Mouse (Mus musculus): ENCODE measurements around the gene Crtc3. TPM values are rescaled to one million over a fixed set of nuclear protein-coding genes. Genes with fewer than 3 reads are reported as not detected.

Gene Crtc3
- total RNA-seq, 2 experiments from 2014 or later: 16.2 to 20.1 TPM

DNA sequence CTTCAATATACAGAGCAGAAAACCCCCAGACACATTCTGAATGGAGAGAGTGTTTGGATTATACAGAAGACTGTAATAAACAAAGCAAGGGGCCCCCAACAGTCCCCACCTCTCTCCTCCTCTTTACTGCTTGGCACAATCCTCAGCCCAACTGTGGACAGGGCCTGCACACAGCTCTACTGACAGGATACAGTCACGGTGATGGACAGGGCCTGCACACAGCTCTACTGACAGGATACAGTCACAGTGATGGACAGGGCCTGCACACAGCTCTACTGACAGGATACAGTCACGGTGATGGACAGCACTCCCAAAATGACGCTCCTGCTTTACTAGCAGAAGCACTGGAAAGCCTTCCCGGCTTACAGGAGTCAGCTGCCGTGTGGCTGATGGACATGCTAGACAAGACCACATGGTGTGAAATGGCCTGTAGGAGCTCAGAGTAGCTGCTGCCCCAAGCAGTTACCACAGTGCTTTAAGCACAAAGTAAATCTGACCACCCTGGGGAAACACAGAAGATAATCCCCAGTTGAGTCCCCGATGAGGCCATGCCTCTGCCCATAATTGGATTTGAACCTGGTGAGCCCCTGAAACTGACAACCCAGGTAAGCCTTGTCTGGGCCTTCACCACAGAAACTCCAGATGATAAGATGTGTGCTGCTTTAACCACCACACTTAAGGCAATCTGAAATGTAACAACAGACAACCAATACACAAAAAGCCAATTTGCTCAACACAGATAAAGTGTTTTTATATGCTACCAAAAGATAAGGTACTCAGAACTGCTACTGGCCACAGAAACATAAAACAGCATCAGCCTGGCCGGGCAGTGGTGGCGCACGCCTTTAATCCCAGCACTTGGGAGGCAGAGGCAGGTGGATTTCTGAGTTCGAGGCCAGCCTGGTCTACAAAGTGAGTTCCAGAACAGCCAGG, 42.3 kb downstream of the Crtc3 start:
- no peak for DNase-seq
- intact Hi-C loops (cut with DNase I): no loop called here

DNA sequence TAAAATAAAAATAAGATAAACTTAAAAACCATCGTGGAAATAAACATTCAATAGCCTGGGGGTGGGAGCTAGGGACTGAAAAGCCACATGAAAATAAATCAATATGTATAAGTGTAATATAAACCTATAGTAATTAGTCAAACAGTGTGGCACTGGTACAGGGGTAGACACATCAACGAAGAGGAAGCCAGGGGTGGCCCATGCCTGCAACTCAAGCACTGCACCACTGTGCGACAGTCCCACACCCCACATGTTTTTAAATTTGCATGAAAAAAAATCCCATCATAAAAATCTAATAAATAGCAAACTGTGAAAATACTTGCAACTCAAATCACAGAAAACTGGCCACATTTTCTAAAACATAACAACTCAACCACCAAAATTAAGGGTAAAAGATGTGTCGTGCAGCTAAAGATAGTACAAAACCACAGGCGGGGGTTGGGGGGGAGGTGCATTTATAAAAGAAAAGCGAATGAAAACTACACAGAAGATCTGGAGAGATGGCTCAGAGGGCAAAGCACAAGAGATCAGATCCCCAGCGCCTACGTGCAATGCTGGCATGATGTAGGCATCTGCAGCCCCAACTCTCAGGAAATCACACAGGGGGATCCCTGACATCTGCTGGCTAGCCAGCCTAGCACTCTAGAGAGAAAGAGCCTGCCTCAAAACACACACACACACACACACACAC, 45.6 kb downstream of the Crtc3 start:
- no peak for DNase-seq
- intact Hi-C loops (cut with DNase I): loop anchor here (5.0 kb wide), 1 partner anchor 44 kb away; the partner anchor contains the start of gene Crtc3

DNA sequence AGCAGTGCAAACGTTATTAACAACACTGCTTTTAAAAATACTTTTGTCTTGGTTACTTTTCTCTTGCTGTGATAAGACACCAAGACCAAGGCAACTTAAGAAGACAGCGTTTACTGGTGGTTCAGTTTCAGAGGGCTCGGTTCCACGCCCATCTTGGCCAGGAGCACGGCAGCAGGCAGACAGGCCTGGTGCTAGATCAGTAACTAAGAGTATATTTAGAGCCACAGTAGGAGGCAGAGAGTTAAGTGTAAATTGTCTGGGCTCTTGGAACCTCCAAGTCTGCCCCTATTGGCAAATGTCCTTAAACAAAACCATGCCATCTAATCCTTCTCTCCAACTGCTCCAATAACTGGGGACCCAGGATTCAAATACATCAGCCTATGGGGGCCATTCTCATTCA, 46.1 kb downstream of the Crtc3 start:
- DNase-seq: no peak
- intact Hi-C loops (cut with DNase I): loop anchor here (5.0 kb wide), 1 partner anchor 45 kb away; the partner anchor contains the start of gene Crtc3

DNA sequence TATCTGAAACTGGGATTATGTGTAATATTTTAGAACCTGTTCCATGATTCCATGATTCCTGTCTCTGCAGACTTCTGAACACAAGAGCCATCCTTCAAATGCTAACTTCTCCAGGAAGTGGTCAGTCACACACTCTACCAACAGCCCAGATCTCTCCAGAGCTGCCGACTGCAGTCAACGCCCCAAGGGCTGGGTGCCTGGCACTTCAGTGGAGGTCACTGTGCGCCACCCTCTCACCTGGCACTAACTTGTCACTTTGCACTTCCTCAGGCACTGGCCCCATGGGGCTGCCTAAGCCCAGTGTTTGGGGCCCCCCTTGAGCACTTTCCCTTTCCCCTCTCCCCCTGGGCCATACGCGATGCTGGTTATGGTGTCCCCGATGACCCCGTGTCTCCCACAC, 46.8 kb downstream of the Crtc3 start:
- no peak for DNase-seq

DNA sequence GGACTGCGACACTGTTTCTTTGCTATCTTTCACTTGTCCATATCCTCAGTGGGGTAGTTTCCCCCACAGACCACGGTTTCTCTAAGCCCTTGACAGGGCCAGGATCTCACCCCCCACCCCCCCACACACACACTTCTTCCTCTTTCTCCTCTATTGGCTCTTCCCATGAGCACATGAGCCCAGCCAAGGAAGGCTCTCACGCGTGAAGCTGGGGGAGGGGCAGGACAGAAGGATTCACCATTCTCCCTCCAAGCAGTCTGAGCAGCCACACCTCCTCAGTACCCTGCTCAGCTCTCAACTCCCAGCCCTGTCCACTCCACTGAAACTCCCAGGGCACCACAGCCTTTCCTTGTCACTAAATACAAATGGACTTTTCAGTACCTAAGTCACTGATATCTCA, 47.2 kb downstream of the Crtc3 start:
- intact Hi-C loops (cut with DNase I): loop anchor here (5.0 kb wide), 1 partner anchor 46 kb away; the partner anchor contains the start of gene Crtc3
- DNase-seq: no peak

More for the DNA sequence above, 46.8 kb downstream of the Crtc3 start:
- intact Hi-C loops (cut with DNase I): loop anchor here (5.0 kb wide), 1 partner anchor 45 kb away; the partner anchor contains the start of gene Crtc3

DNA sequence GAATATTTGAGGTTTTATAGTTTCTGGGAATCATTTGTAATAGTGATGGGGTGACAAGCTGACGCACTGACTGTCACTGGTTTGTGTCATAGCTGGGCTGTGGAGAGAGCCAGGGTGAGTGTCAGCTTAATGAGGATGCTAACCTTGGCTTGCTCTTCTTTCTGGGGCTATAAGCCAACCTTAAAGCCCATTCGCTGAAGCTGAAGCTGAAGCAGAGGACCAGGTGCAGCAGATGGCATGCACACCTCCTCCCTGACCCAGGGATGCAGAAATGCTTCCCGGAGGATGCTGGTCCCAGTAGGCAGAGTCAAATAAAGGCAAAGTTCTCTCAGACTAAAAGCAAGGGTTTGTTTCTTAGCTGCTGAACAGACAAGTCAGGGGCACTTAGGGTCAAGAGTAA, 48.7 kb downstream of the Crtc3 start:
- intact Hi-C loops (cut with DNase I): loop anchor here (5.0 kb wide), 1 partner anchor 47 kb away; the partner anchor contains the start of gene Crtc3
- DNase-seq: no peak

DNA sequence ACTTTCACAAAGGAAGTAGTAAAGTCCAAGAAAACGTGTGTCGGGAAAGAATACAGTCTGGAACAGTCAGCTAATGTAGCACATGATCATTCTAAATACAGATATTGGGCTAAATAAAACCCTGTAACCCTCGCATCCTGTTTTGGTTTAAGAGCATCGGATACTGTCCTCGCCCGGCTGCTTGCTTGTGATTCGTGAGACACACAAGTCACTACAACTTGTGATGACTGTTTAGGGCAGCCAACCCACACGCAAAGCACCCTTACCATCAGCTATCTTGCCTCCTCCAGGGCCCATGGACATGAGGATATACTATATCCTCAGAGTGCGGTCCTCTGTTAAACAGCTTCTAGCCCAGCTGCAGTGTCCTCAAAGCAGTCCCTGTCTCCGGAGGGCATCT, 50.2 kb downstream of the Crtc3 start:
- intact Hi-C loops (cut with DNase I): no loop called here
- no peak for DNase-seq

DNA sequence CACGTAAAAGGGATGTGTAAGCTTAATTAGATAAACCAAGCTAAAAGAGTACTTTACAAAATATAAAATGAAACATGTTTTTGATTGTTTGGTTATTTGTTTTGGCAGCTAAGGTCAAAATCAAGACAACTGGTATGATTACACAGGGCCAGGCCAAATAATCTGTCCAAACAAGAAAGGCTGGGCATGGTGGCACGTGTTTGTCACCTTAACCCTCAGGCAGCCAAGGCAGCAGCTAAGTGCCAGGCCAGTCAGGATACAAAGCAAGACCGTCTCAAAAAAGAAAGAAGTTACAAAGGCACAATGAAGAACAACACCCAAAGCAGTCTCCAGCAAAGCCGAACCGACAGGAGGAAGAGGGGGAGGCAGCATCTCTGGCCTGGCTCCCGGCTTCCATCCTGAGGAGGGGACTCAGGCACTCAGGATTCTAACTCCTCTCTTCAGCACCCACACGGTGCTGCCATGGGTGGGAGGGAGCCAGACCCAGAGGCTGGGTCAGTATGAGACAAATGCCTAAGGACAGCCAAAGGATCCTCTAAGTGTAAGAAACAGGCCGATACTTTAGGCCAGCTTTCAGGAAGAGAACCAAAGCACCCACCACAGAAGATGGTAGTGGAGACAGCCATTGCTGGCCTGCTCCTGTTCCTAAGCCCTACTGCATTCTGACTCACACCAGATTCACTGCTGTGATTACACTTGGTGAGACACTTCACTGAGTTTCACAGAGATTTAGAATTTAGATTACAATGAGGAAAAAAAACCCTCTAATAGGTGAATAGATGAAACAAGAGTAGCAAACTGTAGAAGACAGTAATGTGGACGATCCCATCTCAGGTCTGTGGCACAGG, 51.5 kb downstream of the Crtc3 start:
- intact Hi-C loops (cut with DNase I): no loop called here

DNA sequence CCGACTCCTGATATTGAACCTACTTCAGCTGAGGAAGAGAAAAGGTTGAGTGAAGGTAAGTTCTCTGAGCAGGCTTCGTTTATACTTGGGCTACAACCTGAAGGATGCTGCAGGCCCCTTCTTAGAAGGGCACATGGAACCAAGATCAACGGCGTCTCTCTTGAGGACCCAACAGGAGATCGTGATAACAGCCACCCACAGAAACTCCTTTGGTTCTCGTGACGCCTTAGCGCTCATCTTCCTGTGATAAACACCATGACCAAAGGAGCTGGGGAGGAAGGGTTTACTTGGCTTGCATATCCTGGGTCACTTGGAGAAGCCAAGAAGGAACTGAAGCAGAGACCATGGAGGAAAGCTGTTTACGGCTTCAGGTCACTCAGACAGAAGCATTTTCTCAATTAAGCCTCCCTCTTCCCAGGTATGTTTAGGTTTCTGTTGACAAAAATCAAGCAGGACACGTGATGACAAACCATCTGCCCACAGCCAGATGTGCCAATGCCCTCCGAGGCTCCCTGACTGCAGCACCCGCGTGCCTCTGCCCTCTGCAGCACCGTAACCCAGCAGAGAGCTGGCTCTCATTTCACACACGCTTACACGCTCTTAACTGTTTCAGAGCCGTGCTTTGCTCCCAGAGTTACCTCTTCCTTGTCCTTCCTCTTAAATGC, 52.3 kb downstream of the Crtc3 start:
- intact Hi-C loops (cut with DNase I): no loop called here
- no peak for DNase-seq

More for the DNA sequence above, 51.5 kb downstream of the Crtc3 start:
- DNase-seq: no peak

DNA sequence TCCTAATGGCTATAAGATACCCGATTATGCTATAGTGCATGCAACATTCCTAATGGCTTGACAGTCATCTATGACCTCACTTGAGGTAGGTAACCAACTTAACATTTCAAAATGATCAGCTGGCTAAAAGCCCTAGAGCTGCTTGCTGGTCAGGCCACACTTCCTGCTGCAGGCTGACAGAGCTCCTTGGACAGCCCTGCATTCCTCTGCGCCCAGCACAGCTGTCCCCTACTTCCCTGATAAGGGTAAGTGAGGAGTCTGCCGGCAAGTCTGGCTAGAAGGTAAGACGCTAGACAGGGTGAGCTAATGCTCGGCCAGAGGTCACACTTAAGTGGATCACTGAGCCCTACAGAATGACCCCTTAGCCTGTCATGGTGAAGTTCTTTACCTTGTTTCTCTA, 52.8 kb downstream of the Crtc3 start:
- intact Hi-C loops (cut with DNase I): no loop called here
- no peak for DNase-seq

DNA sequence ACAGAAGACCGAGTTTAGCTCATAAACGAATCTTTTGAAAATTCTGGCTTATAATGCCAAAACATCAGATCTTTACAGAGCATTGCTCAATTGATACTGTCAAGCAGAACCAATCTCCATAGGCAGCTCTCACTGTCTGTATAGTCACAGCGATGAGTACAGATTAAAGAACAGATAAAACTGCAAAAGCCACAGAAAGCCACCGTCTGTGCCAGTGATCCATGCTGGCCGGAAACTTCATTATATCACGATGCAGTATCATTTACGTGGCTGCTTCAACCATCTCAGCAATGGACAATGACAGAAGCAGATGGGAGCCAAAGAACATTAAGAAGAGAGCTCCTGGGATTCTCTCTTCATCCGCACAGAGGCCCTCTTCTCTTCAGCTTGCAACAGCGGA, 53.9 kb downstream of the Crtc3 start:
- intact Hi-C loops (cut with DNase I): no loop called here
- DNase-seq: no peak

DNA sequence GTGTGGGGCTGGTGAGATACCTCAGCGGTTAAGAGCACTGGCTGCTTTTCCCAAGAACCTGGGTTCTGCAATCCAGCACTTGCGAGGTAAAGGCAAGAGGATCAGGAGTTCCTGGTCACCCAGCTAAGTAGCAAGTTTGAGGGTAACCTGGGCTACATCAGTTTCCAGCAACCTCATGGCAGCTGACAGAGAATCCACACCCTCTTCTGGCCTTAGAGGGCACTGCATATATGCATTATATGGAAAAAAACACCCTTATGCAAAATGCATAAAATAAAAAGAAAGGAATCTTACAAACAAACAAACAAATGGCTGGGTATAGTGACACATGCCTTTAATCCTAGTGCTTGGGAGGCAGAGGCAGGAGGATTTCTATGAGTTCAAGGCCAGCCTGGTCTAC, 55.0 kb downstream of the Crtc3 start:
- intact Hi-C loops (cut with DNase I): no loop called here
- no peak for DNase-seq

DNA sequence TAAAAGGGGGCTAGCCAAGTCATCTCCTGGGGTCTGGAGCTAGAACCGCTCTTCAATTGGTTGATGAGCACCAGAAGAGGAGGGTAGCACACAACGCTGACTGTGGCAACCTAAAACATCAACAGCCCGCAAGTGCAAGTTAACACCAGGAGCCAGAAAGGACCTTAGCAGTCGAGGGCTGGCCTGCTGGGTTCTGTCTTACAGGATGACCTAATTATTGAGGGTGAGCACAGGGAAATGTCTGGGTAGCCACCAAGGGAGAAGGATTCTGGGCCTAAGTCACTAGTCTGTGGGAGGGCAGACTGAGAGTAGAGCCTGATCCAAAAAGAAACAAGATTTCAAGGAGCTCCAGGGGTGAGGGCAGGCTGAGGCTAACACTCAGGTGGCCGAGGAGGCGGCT, 56.7 kb downstream of the Crtc3 start:
- no peak for DNase-seq
- intact Hi-C loops (cut with DNase I): no loop called here

DNA sequence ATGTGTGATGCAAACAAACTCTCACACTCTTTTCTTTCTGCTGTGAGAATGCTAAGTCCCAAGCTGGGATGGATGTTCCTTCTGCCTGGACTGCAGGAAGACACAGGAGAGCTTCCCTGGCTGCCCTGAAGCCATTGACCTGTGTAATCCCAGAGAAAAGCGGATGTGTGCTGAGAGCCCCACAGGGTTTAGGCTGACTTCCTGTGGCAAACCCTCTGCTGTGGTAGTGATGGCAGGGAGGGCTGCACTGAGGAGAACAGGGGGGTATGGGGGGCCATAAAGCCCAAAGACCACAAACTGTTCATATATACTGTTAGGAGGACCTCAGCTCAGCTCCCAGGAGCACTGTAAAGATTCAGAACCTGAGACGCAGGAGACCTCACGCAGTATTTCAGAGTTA, 57.3 kb downstream of the Crtc3 start:
- DNase-seq: no peak
- intact Hi-C loops (cut with DNase I): no loop called here

DNA sequence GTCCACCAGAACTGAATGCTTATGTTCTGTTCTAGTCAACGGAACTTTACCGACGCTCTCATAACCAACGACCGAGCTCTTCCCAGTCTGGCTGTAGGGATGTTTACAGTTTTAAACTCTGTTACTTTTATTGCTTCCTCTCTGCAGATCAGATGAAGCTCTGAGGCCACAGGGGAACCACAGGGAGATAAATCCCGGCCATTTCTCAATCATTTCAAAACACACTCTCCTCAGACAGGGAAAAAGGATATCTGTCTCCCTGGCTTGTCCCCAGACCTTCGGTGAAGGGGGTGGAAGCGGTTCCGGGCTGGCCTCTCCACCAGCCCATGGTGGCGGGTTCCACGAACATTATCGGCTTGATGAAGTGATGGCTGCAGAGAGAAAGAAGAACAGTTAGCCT, 59.3 kb downstream of the Crtc3 start:
- no peak for DNase-seq
- intact Hi-C loops (cut with DNase I): no loop called here

DNA sequence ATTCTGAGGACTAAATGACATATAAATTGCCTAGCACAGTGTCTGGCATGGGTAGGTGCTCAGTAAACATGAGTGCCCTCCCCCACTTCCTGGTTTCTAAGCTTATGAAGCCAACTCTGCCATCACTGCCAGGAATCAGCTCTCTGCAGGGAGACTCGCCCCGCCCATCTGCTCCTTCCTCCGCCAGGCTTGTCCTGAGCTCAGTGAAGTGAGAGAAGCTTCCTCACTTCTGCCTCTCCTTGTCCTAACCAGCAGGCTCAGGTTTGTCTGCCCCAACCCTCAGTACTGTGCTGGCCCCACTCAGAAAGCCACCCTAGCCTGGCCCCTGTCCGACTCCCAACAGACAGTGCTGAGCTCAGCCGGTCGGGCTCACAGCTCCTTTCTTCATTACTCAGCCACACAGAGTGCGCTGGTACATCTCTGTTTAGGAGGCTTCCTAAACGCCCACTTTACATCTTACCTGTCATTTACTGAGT, 59.9 kb downstream of the Crtc3 start:
- DNase-seq: peak; percentile 51 to 62
- intact Hi-C loops (cut with DNase I): no loop called here

DNA sequence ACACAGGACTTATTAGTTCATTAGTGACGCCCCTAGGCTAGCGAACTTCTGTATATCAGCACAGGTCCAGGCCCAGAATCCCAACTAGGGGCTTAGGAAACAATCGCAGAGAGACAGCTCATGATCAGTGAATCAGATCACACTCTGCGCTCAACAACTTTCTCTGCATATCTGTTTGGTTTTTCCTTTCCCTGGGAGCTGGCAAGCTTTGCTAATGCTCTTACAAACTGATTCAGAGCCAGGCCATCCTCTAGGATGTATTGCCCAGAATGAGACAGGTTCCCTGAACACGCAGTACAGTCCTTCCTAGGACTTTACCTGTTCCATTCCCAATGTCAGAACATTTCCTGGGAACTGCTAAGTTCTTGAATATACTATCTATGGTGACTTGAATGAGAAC, 61.7 kb downstream of the Crtc3 start:
- DNase-seq: no peak
- intact Hi-C loops (cut with DNase I): no loop called here

DNA sequence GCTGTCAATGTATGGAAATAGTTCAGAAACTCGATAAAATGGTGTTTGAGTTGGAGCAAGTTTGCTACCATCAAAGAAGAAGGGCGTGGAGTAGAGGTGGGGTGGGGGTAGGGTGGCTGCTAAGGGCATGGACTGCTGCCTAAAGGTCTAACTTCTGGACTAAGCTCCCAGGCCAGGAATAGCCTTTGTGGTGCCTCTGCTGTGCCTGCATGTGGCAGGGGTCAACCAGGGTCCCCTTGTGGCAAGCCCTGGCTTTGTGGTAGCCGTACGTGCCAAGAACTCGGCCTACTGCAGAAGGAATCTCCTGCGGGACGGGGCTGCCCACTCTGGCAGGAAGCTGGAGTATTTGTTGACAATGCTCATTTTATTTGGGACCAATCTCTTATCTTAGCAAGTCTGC, 62.8 kb downstream of the Crtc3 start:
- DNase-seq: no peak
- intact Hi-C loops (cut with DNase I): no loop called here

DNA sequence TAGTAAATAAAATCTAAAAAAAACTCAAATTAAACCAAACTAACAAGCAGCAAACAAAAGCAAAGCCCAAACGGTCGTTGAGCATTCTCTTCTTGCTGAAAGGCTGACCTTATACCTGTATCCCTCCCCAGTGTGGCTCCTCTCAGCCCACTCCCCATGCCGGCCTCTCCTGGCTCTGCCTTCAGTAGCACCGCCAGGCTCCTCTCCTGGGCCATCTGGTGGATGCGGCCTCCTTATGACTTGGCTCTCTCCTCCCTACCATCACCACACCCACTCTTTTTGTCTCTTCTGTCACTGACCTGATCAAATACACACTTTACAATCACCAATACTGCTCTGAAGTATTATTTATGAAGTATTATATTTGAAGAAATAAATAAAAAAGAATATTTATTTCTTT, 65.4 kb downstream of the Crtc3 start:
- intact Hi-C loops (cut with DNase I): no loop called here
- no peak for DNase-seq

DNA sequence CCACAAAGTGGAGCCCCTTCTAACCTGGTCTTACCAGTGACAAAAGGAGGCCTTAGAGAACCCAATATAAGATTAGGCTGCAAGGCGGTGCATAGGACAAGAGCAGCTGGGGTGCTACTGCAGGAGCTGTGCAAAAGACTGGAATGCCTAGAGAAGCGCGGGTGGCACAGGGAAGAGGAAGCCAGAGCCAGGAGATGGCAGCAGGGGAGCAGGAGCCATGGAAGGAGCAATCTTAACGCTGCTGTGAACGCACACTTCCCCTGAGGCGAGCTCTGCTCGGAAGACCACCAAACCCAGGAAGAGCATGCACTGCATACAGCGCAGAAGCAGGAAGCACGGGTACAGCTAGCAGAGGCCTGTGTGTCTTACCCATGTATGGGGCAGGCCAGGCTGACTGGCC, 72.6 kb downstream of the Crtc3 start:
- intact Hi-C loops (cut with DNase I): no loop called here

More for the DNA sequence above, 72.6 kb downstream of the Crtc3 start:
- no peak for DNase-seq
